Mouse (Mus musculus): Measurements from ENCODE around the gene Luzp1.

The Luzp1 gene

GRCm38 (mm10) chr4:136469371-136469903 is at the start of gene Luzp1:
TSS of gene Luzp1 (plus strand) at chr4:136469761.
- DNase-seq, result peak; percentile 98

DNA sequence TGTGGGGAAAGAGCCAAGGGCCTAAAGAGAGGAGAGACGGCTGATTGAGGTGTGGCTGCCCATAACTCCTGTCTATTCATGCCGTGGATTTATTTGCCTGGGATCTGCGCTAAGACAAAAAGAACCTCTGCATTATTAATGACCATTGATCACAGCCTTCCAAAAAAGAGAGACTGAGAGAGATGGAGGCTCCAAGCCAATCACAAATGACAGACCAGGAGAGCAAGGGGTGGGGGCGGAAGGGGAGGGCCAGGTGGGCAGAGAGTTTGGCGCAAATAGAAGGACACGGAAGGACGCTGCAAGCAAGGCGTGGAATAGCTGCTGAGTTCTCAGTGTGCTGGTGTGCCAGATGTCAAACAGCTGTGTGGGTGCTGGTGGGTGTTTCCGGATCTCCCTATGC is 46.3 kb upstream of the Luzp1 start, which contains the start of gene Htr1d:
Htr1d (plus strand) TSS at position 301 of the 400 bp plus-strand sequence.
- no peak for DNase-seq

GRCm38 (mm10) chr4:136424120-136424999 is 45.2 kb upstream of the Luzp1 start:
- no peak for DNase-seq

DNA sequence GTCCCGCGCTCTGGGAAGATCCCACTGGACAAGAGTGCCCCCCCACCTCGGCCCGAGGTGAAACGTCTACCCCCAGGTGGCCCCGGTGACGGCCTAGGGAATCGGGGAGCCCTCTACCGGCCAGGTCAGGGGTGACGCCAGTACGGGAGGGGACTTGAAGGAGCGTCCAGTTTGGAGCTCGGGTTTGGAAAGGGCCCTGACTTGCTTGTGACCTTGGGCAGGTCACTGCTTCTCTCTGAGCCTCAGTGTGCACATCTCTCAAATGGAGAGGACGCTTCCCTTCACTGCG is 44.6 kb upstream of the Luzp1 start:
- no peak for DNase-seq

DNA sequence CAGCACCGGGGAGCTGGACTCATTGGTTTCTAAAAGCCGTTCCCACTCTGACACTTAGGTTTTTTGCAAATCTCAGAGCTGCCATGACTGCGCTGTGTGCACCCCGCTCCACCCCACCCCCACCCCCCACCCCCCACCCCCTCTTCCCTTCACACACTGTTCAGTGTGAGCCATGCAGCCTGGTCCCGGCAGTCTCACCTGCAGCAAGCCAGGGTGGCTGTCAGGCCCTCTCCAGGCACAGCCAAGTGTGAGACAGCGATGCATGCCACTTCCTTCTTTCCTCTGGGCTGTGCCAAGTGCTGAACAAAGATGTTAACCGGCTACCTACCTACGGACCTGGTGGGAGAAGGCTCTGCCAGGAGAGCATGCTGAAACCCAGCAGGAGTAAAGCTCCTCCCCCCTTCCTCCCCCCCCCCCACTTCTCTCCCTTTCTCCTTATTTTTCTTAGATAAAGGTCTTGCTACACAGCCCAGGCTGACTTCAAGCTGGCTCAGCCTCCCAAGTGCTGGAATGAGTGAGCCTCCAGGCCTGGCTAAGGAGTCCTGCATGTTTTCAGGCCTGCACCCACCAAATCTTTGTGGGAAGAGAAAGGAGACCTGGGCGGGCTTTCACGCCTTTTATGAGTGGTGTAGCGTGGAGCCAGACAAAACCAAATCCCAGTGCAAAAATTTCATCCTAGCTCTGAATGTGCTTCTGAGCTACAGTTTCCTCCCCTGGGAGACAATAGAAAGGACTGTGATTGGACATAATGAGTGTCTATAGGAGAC is 38.8 kb upstream of the Luzp1 start:
- DNase-seq, result no peak

GRCm38 (mm10) chr4:136431376-136431693 is 38.2 kb upstream of the Luzp1 start:
- DNase-seq, result peak; percentile 58

DNA sequence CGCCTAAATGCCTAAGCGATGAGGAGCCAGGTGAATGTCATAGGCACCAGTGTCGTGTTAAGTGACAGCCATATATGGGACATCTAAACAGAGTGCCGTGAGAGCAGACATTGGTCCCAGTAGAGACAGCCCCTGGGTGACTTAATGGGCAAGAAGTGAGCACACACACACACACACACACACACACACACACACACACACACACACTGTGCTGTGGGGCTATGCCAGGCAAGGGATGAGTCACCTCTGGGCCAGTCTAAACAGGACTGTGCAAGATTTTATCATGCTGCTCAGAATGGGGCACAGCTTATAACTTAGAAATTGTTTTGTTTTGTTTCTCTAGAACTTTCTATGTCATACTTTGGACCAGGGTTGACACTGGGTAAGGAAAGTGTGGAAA is 35.5 kb upstream of the Luzp1 start:
- no peak for DNase-seq

- DNase-seq, result no peak
These were observed 30.5 kb upstream of the Luzp1 start for GRCm38 (mm10) chr4:136439106-136439505.

- DNase-seq, result no peak
These were observed 28.1 kb upstream of the Luzp1 start for GRCm38 (mm10) chr4:136441354-136442043.

DNA sequence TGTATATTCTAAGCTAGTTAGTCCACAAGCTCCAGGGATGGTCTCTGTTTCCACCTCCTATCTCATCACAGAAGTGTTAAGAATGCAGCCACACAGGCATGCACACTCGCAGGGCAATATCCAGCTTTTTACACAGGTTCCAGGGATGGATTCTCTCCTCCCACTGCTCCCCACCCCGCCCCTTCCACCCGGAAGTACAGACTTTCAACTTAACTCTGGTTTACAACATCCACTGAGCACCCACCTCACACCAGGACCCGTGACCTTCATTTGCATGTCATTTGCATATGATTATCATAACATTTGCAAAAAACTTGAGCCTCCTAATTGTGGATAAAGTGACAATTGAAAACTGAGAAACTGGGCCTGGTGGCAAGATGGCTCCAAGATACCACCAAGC is 25.0 kb upstream of the Luzp1 start:
- no peak for DNase-seq

- DNase-seq, result no peak
These were observed 19.8 kb upstream of the Luzp1 start for GRCm38 (mm10) chr4:136449795-136450194.

- no peak for DNase-seq
These were observed 19.3 kb upstream of the Luzp1 start for GRCm38 (mm10) chr4:136450271-136450670.

DNA sequence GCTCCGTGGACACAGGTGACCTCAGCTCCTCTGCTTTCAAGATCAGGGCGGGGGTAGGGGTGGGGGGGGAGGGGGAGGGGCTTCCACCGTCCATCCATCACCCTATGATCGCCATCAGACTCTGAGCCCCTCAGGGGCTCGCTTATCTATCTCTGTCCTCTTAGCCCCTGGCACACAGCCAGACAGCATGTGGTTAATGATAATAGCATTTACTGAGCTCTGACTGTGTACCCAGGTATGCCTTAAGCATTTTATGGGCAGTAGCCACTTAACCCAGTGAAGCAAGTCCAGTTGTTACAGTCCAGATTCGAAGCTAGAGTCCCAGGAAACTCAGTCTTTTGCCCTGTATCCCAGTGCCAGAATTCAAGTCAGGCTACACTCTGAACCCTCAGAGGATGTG is 18.0 kb upstream of the Luzp1 start:
- no peak for DNase-seq

DNA sequence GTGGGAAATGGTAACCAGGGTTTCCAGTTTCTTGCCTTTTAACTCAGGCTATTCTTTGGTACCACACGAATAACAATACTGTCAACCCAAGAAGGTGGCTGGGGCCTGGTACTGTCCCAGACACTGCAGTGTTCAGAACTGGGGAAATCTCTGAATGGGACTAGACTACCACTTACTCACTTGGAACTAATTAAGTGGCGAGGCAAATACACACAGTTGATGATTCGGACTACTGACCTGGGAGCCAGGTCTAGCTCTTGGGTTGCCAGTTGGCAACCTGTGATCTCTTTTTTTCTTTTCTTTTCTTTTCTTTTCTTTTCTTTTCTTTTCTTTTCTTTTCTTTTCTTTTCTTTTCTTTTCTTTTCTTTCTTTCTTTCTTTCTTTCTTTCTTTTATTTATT is 17.3 kb upstream of the Luzp1 start:
- DNase-seq, result no peak

GRCm38 (mm10) chr4:136452792-136453191 is 16.8 kb upstream of the Luzp1 start:
- DNase-seq, result no peak

- DNase-seq, result peak; percentile 77
These were observed 14.7 kb upstream of the Luzp1 start for GRCm38 (mm10) chr4:136454850-136455260.

DNA sequence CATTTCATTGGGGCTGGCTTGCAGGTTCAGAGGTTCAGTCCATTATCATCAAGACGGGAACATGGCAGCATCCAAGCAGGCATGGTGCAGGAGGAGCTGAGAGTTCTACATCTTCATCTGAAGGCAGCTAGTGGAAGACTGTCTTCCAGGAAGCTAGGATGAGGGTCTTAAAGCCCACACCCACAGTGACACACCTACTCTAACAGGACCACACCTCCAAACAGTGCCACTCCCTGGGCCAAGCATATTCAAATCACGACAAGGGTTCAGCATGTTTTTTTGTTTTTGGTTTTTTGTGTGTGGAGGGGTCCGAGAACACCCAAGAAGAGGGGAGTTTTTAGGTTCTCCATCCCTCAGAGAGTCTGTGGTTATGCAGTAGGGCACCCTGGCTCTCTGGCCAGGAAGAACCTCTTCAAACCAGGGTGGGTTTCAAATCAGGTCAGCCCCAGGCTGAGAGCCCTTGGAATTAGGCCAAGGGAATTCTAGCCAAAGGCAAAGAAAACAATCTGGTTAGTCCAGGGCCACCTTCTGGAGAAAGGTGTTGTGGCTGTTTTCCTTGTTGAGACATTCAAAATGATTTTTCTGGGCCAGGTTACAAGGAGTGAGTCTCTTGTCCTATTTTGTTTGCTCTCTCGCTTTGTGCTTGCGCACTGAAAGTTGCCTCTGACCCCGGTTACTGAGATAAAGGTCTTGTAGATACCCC is 12.9 kb upstream of the Luzp1 start:
- DNase-seq, result peak; percentile 51

DNA sequence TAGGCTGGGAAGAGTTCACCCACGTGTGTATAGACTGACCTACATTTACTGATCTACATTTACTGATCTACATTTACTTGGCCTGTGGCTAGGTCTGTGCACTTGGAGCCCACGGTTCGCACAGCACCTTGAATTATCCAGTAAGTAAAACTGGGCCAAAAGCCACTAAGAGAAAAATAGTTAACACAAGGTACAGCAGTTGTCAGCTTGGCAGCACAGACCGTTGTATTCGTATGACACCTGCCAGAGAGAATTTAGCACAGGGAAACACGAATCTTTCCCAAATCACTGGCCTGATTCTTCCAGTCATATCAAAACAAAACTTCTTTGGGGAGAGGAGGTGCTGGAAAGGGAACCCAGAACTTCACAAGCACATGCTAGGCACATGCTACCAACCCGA is 11.3 kb upstream of the Luzp1 start:
- DNase-seq, result no peak

GRCm38 (mm10) chr4:136459210-136459609 is 10.4 kb upstream of the Luzp1 start:
- no peak for DNase-seq

DNA sequence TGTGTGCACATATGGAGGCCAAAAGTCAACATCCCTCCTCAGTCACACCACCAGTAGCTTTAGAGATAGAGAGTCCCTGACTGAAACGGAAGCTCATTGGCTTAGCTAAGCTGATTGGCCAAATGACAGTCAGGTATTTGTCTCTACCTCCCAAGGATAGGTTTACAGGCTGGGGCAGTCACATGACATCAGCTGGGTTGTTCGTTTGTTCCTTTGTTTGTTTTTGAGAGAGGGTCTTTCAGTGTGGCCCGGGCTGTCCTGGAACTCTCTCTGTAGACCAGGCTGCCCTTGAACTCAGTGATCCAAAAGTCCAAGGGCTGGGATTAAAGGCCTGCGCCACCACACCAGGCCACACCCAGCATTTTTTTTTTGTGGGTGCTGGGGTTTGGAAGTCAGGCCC is 8.4 kb upstream of the Luzp1 start:
- no peak for DNase-seq

DNA sequence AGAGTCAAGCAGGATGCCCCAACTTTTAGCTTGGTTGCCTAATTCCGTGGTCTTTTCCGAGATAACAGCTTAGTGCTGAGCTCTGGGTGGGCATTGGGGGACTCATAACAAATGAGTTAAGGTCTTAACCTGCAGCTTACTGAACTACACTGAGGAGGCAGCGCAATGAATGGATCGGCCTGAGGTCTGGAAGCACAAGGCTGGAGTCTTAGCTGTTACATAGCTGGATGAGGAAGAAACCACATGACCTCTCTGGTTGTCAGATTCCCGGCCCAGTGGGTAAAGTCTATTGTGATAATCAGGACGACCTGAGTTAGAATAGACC is 7.8 kb upstream of the Luzp1 start:
- DNase-seq, result peak; percentile 63

DNA sequence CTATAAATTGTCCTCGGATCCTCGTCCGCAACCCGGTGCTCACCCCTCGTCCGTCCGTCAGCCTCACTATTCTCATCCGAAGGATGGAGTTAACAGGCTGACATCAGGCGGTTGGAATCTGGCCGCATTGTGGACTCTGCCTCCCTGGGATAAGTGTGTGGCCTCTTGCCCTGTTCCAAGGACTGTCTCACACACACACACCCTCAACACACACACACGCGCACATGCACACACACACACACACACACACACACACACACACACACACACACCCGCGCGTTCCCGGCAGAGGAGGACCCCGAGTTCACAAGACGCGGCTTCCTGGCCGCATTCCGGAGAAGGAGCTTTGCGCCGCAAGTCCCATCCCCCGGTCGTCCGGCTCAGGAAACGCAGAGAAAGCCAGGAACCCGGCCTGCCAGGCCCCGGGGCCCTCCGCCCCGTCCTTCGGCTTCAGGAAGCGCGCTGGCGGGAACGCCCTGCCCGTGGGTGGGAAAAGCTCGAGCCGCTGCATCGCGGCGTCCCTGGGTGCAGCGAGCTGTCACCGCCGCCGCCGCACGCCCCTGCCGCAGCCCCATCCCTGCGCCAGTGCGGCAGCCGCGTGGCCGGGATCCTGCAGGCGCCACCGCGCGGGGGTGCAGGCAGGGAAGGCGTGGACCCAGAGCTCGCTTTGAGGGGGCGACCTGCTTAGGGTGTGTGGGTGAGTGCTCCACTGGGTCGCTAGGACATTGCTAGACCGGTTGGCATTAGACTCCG is 7.3 kb upstream of the Luzp1 start, which contains the start of gene 6030445D17Rik:
6030445D17Rik (plus strand) TSS at position 165 of the 753 bp plus-strand sequence.
- peak; percentile 70 for DNase-seq
